Mouse (Mus musculus) brain, adult 2 months (tissue): ENCODE data around the gene Mthfd1l.

Experiments
- DNase-seq: peaks from one replicate; pipeline ENCODE4 v3.0.0; 2011; ENCODE audit warnings: low read depth, low spot score

The Mthfd1l gene

DNA sequence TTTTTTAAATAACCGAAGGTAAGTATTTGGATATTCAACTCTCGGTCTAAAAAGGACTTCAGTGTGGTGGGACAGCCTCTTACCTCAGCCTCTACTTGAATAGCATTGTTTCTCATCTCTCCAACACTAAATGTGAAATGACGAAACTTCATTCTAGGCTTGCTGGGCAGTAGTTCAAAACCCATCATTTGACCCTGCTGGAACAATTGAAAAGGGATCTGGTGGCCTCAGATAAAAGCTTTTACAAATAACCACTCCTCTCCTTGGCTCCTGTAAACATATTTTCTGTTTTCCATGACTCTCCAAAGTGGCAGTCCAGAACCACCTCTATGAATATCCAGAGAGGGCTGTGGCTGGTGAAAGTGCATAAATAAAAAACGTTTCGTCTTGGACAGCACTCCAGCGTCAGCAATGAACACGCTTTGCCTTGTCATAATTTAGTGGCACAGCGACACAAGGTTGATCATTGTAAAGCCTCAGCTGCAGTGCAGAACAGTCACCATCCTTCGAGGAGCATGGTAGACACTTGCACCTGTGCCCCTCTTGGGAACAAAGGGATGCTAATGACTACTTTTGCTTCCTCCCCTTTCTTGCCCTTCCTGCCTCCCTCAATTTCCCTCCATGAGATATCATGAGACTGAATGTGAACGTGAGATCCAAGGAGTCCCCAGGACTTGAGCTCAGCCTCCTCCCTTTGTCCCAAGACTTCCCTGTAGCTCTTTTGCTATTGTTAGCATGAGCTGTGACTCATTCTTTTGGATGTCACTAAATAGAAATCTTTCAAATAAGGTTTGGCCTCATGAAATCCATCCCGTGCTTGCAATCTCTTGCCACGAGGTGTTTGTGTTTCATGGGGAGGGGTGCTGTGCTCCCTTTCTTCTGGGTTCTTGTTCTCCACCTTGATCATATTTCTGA is 179.2 kb downstream of the Mthfd1l start:
- peak; percentile 16 for DNase-seq

DNA sequence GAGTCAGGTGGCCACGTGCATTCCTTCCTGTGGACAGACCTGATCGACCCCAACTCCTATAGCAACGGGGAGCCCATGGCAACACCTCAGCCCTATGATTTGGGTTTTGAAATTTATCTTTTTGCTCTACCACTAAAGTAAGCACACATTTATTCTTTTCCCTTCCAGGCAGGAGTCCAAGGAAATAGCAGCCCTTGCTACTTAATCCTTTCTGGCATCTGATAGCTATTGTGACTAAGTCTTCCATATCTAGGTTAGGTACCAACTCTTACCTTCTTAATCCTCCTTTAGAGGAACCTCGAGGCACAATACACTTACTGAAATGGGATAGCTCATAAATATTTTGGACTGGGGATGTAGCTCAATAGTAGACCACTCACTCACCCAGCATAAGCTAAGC is 180.1 kb downstream of the Mthfd1l start:
- no peak for DNase-seq

DNA sequence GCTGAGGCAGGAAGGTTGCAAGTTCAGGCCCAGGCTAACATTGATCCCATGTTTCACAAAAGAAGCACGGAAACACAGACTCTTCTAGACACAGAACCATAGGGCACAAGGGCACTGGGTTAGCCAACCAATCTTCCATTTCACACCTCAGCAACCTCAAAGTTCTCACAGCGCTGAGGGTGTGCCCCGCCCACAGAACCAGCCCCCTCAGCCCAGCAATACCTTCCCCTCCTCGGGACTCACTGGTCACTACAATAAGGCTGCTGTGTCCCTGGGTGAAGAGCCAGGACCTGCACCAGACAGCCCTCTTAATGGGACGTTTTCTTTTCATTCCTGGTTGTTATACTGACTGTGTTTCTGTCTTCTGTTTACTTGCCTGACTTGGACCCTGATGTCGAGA is 181.1 kb downstream of the Mthfd1l start:
- no peak for DNase-seq

DNA sequence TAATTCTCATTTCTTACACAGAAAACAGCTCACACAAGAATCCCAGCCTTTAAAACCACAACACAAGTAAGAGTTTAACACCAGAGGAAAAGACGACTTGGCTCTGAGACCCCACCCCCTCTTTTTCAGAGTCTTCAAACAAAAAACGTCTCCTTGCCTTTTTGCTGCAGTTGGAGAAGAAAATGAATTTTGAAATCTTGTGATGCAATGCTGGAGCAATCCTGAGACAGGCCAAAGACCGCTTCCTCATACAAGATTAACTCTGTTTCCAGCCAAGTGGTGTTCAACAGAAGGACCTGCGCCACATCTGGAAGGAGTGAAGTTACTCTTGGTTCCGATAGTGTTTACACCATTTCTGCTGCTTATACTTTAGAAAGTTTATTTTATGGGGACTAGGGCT is 182.6 kb downstream of the Mthfd1l start:
- DNase-seq = no peak

DNA sequence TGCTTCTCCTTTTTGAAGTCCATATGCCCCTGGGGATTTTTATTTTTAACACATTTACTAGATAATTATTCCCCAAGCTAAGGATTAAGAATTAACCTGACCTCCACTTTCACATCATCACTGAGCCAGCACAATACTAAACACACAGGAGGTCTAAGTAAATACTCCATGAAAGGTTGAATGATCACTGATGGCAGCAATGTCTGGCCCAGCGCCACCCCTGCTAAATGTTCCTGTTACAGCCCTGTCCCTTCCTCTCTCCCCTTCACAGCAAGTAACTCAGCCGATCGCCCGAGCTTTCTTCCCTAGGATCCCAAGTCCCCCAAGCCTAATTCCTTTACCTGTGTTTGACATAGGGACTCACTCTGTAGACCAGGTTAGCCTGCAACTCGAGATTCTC is 185.6 kb downstream of the Mthfd1l start:
- DNase-seq = no peak

DNA sequence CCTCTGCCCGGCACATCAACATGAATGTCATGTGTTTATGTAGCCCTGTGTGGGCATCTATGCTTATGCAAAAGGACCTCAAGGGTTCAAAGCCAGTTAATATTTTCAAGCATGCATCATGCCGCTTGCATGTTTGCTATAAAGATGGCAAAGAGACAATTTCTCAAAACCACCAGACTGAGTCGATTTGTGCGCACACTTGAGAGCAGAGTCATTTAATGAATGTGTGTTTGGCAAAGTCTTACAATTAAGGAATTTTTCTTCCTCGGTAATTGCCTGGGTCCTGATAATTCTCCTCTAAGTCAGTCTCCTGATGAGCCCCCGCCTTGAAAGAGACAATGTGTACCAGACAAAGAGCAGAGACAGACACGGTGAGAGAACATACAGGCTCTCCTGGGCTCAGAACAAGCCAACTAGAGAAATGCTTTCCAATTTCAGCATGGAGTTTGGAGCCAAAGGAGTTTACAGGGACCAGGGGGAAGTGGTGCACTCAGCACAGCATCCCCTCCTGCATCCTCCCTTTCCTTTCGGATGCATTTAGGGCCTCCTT is 186.7 kb downstream of the Mthfd1l start:
- DNase-seq = no peak

DNA sequence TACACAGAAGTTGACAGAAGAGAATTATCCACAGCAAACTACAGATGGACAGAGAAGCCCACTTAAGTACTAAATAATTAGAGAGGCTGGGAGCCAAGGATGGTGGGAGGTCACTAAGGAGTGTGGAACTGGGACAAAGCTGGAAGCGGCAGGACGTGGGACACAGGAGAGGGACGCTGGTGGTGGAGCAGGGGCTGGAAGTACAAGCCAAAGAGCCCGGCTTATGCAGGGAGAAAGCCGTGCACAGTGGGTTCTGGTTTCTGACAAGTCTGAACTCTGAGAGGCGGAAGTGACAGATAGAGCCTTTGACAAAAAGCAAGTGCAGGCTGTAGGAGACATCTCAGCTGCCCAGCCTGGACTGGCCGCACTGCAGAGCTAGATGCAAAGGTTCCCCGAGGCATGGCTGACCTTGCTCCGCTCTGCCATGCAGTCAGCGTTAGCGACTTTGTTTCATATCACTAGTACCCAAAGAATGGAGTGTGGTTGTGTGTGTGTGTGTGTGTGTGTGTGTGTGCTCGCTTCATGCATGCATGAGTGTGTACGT is 187.4 kb downstream of the Mthfd1l start:
- DNase-seq = no peak

DNA sequence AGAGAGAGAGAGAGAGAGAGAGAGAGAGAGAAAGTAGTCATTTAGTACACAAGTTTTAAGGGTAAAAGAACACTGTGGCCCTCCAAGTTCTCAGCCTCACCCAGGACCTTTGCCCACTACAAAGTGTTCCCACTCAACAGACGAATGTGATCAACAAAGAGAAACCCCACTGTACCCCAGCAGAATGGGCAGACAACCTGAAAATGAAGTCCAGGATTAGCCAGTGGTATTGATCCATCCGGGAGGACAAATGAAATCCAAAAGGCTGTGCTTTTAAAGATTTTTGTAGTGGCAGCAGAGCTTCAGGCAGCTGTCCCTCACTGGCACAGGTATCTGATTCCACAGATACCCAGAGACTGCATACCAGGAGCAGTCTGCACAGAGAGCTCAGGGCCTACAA is 189.1 kb downstream of the Mthfd1l start:
- no peak for DNase-seq

DNA sequence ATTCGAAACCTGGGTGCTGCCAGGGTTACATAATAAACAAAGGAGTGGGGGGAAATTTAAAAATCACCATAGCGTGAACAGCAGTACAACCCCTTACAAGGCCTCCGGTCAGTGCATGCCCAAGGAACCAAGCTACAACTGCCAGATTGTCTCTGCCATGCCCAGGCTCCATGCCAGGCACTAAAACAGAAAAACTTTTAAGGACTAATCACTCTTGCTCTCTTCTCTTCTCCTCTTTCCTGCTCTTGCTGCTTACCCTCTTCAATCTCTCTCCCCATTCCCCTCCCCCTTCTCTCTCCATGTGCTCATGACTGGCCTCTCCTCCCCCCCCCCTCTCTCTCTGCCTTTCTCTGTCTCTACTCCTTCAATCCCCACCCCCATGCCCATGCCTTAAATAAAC is 190.1 kb downstream of the Mthfd1l start:
- DNase-seq = no peak

DNA sequence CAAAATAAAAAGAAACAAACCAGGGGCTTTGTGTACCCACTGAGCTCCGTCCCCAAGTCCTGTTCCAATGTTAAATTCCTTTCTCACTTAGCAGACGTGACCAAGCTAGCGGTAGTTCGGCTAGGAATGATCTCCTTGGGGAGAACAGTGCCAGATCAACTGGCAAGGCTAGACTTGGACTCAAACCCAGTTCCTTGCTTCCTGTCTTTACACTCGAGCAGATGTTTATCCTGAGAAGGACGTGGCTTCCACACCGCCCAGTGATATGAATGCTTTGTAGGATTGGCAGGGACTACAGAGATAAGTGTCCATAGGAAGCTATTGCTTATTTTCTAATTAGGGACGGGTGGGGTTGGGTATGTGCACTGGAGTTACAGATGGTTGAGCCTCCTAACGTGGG is 191.8 kb downstream of the Mthfd1l start:
- DNase-seq = no peak

DNA sequence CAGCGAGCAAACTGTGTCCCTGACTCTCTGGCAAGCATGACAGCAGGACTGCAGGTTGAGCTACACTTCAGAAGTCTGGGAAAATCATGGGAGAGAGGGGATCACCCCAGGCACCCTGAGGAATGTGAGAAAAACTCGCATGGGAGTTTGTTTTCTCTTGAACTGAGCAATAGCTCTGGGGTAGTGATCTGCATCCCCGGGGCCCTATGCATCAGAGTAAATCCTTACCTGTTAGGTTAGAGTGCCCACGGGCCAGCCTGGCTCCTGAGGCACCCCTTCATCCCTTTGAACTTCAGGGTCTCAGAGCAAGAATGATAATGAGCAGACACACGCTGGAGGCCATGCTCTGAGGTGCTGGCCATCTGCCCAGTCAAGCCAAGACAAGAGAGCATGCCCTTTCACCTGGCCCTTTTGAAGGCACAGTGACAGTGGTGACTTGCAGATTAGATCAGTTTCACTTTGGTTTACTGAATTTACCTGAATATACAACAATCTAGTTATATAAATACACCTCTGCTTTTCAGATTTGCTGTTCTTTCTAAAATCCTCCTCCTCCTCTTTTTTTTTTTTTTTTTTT is 195.4 kb downstream of the Mthfd1l start:
- DNase-seq = no peak

DNA sequence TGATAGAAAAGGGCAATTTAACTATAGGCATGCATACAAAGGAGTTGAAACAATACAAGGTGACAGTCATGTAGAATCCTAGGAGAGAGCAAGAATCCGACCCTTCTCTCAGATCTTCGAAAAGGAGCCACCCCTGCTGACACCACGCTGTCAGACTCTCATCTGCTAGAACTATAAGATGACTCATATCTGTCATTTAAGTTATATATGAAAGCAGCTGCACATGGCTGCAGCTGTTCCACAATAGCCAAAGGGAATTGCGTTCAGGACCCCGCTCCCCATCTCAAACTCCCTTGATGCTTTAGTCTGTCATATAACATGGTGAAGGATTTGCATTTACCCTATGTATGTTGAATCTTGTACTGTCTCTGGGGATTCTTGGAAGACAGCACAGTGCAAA is 201.3 kb downstream of the Mthfd1l start:
- no peak for DNase-seq

DNA sequence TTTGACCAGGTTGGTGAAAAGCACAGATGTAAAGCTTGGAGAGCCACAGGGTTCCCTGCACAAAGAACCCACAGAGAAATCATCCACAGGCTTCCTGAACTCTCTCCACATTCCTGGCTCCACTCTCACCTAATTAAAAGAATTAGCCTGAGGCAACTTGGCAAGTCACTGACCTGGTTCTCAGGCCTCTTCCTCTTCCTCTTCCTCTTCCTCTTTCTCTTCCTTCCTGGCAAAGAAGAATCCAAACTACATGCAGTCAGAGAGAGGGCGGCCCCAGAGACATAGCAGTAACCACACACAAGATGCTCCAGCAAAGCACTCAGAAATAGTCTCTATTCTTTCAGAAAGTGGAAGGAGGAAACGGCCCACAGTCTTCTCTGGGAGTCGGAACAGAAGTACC is 201.8 kb downstream of the Mthfd1l start:
- DNase-seq = no peak

DNA sequence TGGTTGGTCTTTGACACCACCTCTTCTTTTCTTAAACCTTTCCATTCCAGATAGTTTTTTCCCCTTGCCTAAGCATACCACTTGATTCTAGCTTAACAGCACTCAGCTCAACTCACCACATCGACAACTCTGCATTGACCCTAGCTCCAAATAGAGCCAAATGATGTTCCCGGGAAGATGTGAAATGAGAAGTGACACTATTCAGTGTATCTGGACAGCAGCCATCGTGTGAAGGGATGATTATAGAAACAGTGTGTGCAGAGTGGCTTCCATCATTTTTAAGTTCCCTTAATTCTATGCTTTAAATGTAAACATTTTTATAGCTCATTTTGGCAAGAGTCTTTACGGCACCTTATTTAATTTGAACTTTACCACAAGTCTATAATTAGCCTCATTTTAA is 204.4 kb downstream of the Mthfd1l start:
- DNase-seq = no peak

DNA sequence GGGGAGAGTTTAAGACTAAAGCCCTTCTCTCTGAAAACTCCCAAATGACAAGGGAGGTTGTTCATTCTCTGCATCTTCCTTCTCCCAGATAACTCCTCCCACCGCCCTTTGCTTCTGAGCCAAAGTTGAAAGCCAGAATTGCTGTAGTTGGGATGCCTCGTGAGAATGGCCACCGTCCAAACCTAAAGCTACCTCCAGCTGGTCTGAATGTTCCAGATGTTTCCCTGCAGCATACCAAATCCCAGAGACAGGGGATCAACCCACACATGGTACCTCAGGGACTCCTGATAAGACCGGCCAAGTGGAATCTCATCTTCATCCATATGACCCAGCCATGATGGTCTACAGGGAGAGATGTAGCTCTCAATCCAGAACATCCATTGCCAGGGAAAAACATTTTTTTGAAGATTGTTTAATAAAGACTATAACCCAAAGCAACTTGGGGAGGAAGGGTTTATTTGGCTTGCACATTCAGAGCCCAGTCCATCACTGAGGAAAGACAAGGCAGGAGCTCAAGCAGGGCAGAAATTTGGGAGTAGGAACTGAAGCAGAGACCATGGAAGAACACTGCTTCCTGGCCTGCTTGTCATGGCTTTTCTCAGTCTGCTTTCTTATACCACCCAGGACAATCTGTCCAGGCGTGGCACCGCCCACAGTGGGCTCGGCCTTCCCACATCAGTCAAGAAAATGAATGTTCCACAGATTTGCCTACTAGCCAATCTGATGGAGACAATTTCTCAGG is 206.3 kb downstream of the Mthfd1l start:
- DNase-seq = no peak

DNA sequence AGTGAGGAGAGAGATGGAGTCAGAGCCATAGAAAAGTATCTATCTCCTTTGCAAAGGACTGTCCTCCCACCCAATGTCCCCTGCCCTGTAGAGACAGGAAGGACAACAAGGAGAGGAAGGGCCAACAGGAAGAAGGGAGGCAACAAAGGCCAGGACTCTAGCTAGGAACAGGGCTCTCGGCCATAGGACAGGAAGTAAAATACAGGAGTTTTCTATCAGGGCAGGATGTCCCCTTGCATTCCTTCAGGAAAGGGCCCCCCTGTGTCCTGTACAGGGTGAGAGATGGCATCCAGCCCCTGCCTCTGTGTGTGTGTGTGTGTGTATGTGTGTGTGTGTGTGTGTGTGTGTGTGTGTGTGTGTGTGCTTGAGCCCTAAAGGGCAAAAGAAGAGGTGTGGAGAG is 209.0 kb downstream of the Mthfd1l start:
- DNase-seq = no peak

DNA sequence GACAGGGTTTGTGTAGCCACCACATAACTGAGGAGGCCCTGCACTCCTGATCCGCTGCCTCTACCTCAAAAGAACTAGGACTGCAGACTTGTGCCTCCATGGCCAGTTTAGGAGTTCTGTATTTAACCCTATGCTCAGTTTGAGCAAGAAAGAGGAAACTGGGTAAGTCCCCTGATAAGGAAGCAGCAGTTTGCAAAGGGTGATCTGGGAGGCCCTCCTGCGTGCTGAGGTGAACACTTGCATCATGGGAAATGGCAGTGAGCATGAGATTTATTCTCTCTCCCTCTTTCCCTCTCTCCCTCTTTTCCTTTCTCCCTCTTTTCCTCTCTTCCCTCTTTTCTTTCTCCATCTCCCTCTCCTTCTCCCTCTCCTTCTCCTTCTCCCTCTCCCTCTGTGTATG is 209.5 kb downstream of the Mthfd1l start:
- DNase-seq = no peak

DNA sequence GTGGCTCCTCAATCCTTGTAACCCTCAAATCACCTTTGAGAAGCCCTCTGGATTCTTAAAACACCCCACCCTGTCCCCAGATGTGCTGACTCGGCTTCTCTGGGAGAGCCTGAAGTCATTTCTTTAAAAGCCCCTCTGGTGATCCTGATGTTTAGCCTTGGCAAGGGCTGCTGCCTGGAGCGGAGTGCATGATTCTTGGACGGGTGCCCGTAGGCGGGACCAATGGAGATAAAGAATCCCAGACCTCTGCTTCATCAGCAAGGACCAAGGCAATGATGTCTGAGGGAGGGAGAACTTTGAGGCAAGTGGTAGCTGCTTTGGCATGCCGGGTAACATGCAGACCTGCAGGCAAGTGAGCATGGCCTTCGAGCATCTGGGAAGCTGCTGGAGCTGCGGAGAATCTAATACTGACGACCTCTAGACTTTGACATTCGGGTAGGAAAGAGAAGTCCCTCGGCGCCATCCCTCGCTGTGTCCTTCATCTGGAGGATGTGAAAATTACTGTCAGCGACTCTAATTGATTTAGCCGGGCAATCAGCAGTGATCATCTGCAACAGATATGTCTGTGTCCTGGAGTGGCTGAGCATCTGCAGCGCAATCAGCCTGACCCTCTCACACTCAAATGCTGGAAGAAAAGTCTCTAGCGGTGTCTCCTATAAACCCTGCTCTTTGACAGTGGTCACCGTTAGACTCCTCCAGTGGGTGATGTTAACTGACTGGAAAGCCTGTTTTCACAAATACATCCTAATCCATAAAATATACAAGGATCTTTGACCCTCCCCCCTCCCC is 215.9 kb downstream of the Mthfd1l start:
- no peak for DNase-seq

DNA sequence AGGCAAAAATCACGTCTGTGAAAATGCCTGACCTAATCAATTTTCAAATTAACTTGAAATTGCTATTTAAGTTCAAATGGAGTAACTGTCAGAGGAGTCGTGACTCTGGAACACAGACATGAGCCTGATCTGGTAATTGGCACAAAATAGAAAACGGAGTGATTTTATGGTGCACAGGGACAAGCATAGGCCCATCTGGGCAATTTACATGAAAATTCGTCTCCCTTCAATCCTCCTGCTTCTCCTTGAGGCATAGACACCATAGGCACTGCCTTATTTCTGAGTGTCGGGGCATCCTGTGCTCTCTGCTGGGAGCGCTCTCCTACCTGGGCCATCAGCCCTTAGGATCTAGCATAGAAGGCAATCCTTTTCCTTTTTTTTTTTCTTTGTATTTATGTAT is 216.5 kb downstream of the Mthfd1l start:
- DNase-seq = no peak

DNA sequence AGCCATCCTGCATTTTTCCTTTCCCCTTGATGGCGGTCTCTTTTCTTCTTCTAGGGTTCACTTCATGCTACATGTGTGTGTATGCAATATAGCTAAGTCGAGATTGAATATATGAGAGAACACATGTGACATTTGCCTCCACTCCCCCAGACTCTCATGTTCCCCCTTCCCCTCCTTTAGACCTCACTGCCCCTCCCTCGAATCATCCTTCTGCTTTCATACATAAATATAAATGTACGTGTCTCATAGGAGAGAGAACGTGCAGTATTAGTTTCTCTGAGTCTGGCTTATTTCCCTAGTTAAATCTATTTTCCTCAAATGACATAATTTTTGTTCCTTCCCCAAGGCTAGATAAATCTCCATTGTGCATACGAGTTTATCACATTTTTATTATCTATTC is 226.1 kb downstream of the Mthfd1l start:
- DNase-seq = no peak

DNA sequence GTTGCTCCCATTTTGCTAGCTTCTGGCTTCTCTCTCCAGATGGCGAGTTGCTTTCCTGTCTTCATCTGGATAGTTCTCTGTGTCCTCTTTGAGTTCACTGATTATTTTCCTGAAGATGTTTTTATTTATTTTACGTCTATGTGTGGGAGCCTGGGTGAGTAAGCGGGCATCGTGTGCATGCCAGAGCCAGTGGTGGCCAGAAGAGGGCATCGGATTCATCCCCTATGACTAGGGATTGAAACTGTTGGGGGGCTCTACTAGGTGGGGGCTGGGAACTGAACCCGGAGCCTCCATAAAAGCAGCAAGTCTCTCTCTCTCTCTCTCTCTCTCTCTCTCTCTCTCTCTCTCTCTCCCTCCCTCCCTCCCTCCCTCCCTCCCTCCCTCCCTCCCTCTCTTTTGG is 227.0 kb downstream of the Mthfd1l start:
- no peak for DNase-seq
